Mouse (Mus musculus) G1E (cell line): Measurements from ENCODE around the gene Npas3.

Experiments used
- CTCF ChIP-seq: IDR thresholded peaks from 2 replicates; pipeline ENCODE4 v1.5.1; 2012; ENCODE audit warnings: low read depth, low read length, inconsistent platforms, mixed read lengths
- GATA1 ChIP-seq: IDR thresholded peaks from 2 replicates; pipeline ENCODE4 v1.6.1; 2012; ENCODE audit warnings: borderline replicate concordance, low read length, inconsistent platforms, mixed read lengths
- GATA2 ChIP-seq: IDR thresholded peaks from 2 replicates; pipeline ENCODE4 v1.6.1; 2012; ENCODE audit warnings: low read depth, low read length, inconsistent platforms, borderline replicate concordance
- POLR2AphosphoS5 ChIP-seq: IDR thresholded peaks from 2 replicates; pipeline ENCODE4 v1.6.1; 2012; ENCODE audit warnings: low read depth, low read length, inconsistent platforms; ENCODE audit not compliant: insufficient replicate concordance
- TAL1 ChIP-seq: conservative IDR thresholded peaks from 2 replicates; pipeline ENCODE4 v1.6.1; 2012; ENCODE audit warnings: low read depth, low read length, inconsistent platforms, mixed read lengths

DNA sequence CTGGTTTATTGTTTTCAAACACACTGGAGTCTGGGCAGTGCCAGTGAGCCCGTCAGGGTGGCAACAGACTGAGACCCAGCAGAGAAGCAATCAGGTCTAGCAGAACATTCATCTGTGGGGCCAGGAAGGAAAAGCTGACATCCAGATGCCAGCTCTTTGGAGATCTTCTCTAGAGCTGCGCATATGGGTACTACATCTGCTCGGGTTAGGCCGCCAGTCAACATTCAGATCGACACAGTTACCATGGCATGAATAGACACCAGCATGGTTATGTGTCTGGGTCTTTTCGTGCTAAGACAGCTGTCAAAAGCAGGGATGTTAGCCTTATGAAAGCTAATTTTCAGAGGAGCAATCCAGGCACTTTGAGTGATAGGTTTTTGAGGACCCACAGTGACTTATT, 407.8 kb downstream of the Npas3 start:
- no peak for TF ChIP-seq CTCF
- TF ChIP-seq POLR2AphosphoS5: no peak
- TF ChIP-seq GATA1: no peak
- no peak for TF ChIP-seq GATA2
- no peak for TF ChIP-seq TAL1
